Mouse (Mus musculus) stomach, embryonic 15.5 days (tissue): ENCODE results near the gene Ephb4. TPM values are rescaled to one million over a fixed set of nuclear protein-coding genes. Genes with fewer than 3 reads are reported as not detected.

ENCODE experiments used
- ATAC-seq: fragments of 200-750 bp; cut with Nextera tagmentation; 2 replicates; pipeline ENCODE4 v1.8.0; 2017; ENCODE audit warnings: low read depth, moderate number of reproducible peaks, moderate TSS enrichment; ENCODE audit not compliant: insufficient read depth, low FRiP score
- H3K27ac ChIP-seq: fragments of 300-500 bp; sonication (generic); 2 replicates; pipeline ENCODE4 v1.5.1; 2015; ENCODE audit warnings: mild to moderate bottlenecking, inconsistent platforms
- H3K27me3 ChIP-seq: fragments of 300-500 bp; sonication (generic); replicated peaks from 2 replicates; pipeline ENCODE4 v1.6.1; 2015; ENCODE audit warnings: inconsistent platforms
- H3K36me3 ChIP-seq: fragments of 300-500 bp; sonication (generic); 2 replicates; pipeline ENCODE4 v1.6.1; 2015; ENCODE audit warnings: inconsistent platforms
- H3K4me1 ChIP-seq: fragments of 300-500 bp; sonication (generic); 2 replicates; pipeline ENCODE4 v1.6.1; 2015; ENCODE audit warnings: inconsistent platforms
- H3K4me2 ChIP-seq: fragments of 300-500 bp; sonication (generic); 2 replicates; pipeline ENCODE4 v1.6.1; 2015; ENCODE audit warnings: mild to moderate bottlenecking, inconsistent platforms
- H3K4me3 ChIP-seq: fragments of 300-500 bp; sonication (generic); replicated peaks from 2 replicates; pipeline ENCODE4 v1.5.1; 2015; ENCODE audit warnings: inconsistent platforms
- H3K9ac ChIP-seq: fragments of 300-500 bp; sonication (generic); 2 replicates; pipeline ENCODE4 v1.6.1; 2015; ENCODE audit warnings: inconsistent platforms
- H3K9me3 ChIP-seq: fragments of 300-500 bp; sonication (generic); 2 replicates; pipeline ENCODE4 v1.6.1; 2016; ENCODE audit warnings: inconsistent platforms
- WGBS: fragments of 180-500 bp; shearing (Covaris S2); methylation state at CpG from one replicate; pipeline ENCODE4 v1.1.7; 2015; 5-methylcytosine and 5-hydroxymethylcytosine counted together
- polyA plus RNA-seq: library from polyadenylated mRNA; unstranded; fragments of >200 nt; fragmentation: Nextera tagmentation; extraction: Ambion mirVana; gene quantifications from 2 replicates; pipeline ENCODE4 v1.2.1, GENCODE M21; 2015

Gene Ephb4
- polyA plus RNA-seq, 1 experiment from 2014 or later = 35.5 TPM

DNA sequence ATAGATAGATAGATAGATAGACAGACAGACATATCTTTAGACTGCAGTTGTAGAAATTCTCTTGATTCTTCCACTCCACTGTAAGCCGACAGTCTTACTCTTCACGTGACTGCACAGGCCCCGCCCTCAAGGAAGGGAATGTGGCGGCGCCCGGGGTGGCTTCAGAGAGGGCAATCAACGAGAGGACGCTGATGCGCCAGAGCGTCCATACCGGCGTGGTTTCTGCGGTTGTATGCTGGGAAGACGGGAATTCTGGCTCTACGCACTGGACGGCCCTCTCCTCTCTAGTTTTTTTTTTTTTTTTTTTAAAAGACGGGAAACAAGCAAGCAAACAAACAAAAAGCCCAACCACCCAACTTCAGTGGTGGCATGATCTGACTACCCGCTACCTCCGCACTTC, 11.7 kb upstream of the Ephb4 start:
- peak overlapping the region; percentile 89 for H3K27ac ChIP-seq
- peak overlapping the region; percentile 42 for H3K4me3 ChIP-seq
- H3K27me3 ChIP-seq = no peaks in the 10 kb centered on the region
- no peaks in the 10 kb centered on the region for H3K9me3 ChIP-seq
- H3K4me2 ChIP-seq = peak overlapping the region; percentile 73
- no peaks in the 10 kb centered on the region for H3K36me3 ChIP-seq
- peak; percentile 82 for ATAC-seq
- peak overlapping the region; percentile 48; the same call in 1 of the 2 replicates for H3K9ac ChIP-seq
- WGBS = under 1% methylated on average over 19 of the region's 19 CpGs
- H3K4me1 ChIP-seq = peaks cover 22% of the 10 kb centered on the region; the same call in 1 of the 2 replicates

DNA sequence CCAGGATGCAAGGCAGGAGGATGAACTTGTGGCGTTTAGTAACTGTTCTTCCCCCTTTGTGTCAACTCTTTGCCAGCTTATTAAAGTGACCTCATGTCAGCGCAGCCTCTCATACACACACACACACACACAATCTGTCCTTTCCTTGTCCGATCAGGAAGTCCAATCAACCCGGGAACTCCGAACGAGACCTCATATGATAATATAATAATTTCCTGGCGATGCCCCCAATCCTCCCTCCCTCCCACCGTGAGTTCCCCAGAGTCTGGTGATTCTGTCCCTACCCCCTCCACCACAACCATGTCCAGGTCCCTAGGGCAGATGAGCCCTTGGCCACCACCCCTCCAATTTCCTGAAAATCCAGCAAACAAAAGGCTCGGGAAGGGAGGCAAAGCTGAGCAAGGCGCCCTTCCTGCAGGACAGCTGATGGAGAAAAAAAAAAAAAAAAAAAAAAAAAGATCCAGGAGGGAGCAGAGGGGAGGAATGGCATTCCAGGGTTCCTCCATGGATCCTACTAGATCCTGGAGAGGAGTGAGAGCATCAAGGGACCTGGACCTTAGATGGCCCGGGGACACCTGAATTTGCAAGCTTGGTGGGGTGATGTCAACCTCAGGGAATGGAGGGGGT, 11.1 kb upstream of the Ephb4 start:
- peak overlapping the region; percentile 48; the same call in 1 of the 2 replicates for H3K9ac ChIP-seq
- no peaks in the 10 kb centered on the region for H3K36me3 ChIP-seq
- no peaks in the 10 kb centered on the region for H3K9me3 ChIP-seq
- no peaks in the 10 kb centered on the region for H3K27me3 ChIP-seq
- 2% methylated on average over 11 of the region's 11 CpGs for WGBS
- no peak for ATAC-seq
- H3K27ac ChIP-seq = peak overlapping the region; percentile 89
- peaks cover 19% of the 10 kb centered on the region; the same call in 1 of the 2 replicates for H3K4me1 ChIP-seq
- peak overlapping the region; percentile 73 for H3K4me2 ChIP-seq
- peak overlapping the region; percentile 42 for H3K4me3 ChIP-seq

DNA sequence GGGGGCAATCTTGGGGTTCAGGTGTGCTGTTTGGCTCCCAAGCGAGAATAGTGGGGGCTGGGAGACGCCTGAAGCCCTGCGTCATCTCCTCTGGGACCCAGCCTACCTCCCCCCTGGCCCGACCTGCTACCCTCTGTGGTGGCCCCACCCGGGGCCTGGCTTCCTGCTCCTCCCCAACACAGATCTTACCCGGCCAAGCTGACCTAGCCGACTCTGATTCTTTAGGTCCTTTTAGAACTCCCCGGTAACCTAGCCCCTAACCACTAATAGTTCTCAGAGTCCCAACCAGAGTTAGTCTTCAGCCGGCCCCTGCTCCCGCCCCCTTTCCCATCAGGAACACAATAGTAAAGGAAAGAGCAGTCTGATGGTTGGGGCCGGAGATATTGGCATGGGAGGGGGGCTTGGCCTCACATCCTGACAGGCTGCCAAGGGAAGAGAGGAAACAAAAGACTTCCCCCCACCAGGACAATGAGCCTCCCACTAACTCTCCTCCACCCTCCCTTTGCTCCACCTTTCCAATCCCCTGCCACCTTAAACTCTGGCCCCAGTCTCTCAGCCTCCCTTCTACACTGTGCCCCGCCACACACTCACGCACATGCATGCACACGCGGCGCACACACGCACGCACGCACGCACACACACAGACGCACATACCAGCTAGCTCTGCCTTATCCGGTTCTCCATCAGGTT, 10.5 kb upstream of the Ephb4 start:
- Histone ChIP-seq H3K36me3 (no peaks in the 10 kb centered on the region), H3K4me3 (peak overlapping the region; percentile 42), H3K4me2 (peak overlapping the region; percentile 73), H3K27ac (peak overlapping the region; percentile 89), H3K27me3 (no peaks in the 10 kb centered on the region), H3K9ac (no peak overlapping the region), H3K9me3 (no peaks in the 10 kb centered on the region), H3K4me1 (peaks cover 13% of the 10 kb centered on the region; the same call in 1 of the 2 replicates)
- WGBS = 14% methylated on average over 22 of the region's 22 CpGs
- ATAC-seq = no peak; the same call in 1 of the 2 replicates

DNA sequence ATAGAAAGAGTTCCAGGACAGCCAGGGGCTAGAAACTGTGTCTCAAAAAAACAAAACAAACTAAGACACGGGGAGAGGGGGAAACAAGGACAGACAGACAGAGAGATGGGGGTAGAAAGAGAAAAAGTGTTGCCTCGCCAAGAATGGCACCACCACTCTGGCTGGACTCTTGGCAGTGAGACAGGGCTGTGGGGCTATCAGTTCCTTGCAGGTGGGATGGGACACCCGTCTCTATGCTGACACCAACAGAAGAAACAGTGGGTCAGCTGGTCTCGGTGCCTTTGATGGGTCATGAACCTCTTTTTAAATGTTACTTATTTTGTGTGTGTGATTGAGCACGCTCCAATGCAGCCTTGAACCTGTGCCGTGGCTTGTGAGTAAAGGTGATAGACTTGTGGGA, 9.7 kb upstream of the Ephb4 start:
- peak overlapping the region; percentile 89 for H3K27ac ChIP-seq
- H3K9ac ChIP-seq = no peak overlapping the region

DNA sequence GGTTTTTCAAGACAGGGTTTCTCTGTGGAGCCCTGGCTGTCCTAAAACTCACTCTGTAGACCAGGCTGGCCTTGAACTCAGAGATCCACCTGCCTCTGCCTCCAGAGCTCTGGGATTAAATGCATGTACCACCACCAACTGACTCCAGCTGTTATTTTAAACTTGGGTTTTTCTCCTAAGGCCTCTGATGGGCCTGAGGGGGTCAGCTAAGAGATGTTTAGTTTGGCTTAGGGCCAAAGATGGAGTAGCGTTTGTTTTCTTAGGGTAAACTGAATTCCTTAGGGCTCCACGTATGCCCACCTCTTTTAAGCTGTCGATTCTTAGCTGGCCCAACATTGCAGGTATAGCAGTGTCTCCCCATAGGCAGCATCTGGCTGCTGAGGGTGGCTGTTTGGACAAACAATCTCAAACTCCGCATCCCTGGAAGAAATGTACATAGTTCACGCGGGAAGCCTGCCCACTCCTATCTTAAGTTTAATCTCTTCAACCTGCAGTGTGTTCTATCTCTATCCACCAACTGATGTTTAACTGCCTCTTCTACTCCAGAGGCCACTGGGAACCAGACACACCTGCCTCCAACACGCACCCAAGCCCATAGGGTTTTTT, 7.4 kb upstream of the Ephb4 start:
- Histone ChIP-seq H3K4me3 (no peak overlapping the region), H3K27ac (peak overlapping the region; percentile 16; the same call in 1 of the 2 replicates), H3K4me2 (no peak overlapping the region), H3K9ac (no peak overlapping the region), H3K27me3 (no peaks in the 10 kb centered on the region), H3K9me3 (no peaks in the 10 kb centered on the region), H3K36me3 (no peaks in the 10 kb centered on the region), H3K4me1 (peaks cover 19% of the 10 kb centered on the region; the same call in 1 of the 2 replicates)
- ATAC-seq = no peak
- 39% methylated on average over 7 of the region's 7 CpGs for WGBS

More for the DNA sequence above, 9.7 kb upstream of the Ephb4 start:
- no peak overlapping the region for H3K4me3 ChIP-seq
- ATAC-seq = no peak
- H3K27me3 ChIP-seq = no peaks in the 10 kb centered on the region
- H3K9me3 ChIP-seq = no peaks in the 10 kb centered on the region
- no peak overlapping the region for H3K4me2 ChIP-seq
- H3K4me1 ChIP-seq = peaks cover 10% of the 10 kb centered on the region; the same call in 1 of the 2 replicates
- 72% methylated on average over 6 of the region's 6 CpGs for WGBS
- no peaks in the 10 kb centered on the region for H3K36me3 ChIP-seq

DNA sequence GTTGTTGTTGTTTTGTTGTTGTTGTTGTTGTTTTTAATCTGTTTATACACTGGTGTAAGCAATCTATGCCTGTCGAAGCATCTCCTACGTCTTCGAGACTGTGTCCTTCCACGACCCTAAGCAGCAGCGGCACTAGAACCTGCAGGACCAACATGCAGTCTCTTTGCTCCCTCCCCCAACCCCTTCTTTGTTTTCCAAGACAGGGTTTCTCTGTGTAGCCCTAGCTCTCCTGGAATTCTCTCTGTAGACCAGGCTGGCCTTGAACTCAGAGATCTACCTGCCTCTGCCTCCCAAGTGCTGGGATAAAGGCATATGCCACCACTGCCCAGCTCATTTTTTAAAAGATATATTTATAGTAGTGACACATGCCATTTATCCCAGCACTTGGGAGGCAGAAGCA, 6.5 kb upstream of the Ephb4 start:
- no peaks in the 10 kb centered on the region for H3K36me3 ChIP-seq
- H3K9ac ChIP-seq = no peak overlapping the region
- H3K4me2 ChIP-seq = no peak overlapping the region
- no peaks in the 10 kb centered on the region for H3K9me3 ChIP-seq
- 96% methylated on average over 5 of the region's 5 CpGs for WGBS
- H3K4me1 ChIP-seq = peaks cover 25% of the 10 kb centered on the region
- H3K27ac ChIP-seq = no peak overlapping the region
- no peak overlapping the region for H3K4me3 ChIP-seq
- H3K27me3 ChIP-seq = no peaks in the 10 kb centered on the region
- no peak for ATAC-seq

DNA sequence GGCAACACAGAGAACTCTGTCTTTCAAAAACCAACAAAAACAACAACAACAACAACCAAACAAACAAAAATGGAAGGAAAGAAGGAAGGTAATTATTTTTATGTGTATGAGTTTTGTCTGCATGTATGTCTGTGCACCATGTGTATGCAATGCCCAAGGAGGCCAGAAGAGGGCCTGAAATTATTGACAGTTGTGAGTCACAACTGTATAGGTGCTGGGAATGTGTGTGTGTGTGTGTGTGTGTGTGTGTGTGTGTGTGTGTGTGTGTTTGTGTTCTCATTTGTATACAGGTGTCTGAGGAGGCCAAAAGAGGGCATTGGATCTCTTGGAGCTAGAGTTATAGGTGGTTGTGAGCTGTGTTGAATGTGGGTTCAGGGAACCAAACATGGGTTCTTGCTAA, 6.0 kb upstream of the Ephb4 start:
- H3K27ac ChIP-seq = no peak overlapping the region
- H3K4me2 ChIP-seq = no peak overlapping the region
- H3K9ac ChIP-seq = no peak overlapping the region
- no peaks in the 10 kb centered on the region for H3K9me3 ChIP-seq
- H3K27me3 ChIP-seq = no peaks in the 10 kb centered on the region
- peaks cover 30% of the 10 kb centered on the region for H3K4me1 ChIP-seq
- no peak for ATAC-seq
- no peaks in the 10 kb centered on the region for H3K36me3 ChIP-seq
- no peak overlapping the region for H3K4me3 ChIP-seq

DNA sequence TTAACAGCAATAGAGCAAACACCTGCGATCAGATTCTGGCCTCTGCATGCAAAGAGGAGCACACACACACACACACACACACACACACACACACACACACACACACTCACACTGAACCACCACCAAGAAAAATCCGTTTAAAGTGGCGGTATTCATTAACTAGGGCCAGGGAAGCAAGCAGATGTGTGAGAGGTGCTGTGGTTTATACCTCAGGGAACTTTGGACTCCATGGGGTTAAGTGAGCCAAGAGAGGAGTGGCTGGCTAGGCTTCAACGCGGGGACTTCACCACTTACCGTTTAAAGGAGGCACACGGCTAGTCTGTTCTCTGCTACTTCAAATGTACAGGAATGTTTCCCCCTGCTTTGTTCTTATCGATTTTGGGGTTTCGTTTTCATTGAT, 4.1 kb upstream of the Ephb4 start:
- no peaks in the 10 kb centered on the region for H3K9me3 ChIP-seq
- no peaks in the 10 kb centered on the region for H3K36me3 ChIP-seq
- H3K4me3 ChIP-seq = 0 out of 2 replicates have a peak overlapping the region, but pooled peaks have one; percentile 11
- peak overlapping the region; percentile 38 for H3K4me2 ChIP-seq
- WGBS = 9% methylated on average over 9 of the region's 9 CpGs
- H3K9ac ChIP-seq = no peak overlapping the region
- H3K27me3 ChIP-seq = no peaks in the 10 kb centered on the region
- ATAC-seq = peak; percentile 54; the same call in 1 of the 2 replicates
- peaks cover 29% of the 10 kb centered on the region for H3K4me1 ChIP-seq
- H3K27ac ChIP-seq = peak overlapping the region; percentile 78; the same call in 1 of the 2 replicates

DNA sequence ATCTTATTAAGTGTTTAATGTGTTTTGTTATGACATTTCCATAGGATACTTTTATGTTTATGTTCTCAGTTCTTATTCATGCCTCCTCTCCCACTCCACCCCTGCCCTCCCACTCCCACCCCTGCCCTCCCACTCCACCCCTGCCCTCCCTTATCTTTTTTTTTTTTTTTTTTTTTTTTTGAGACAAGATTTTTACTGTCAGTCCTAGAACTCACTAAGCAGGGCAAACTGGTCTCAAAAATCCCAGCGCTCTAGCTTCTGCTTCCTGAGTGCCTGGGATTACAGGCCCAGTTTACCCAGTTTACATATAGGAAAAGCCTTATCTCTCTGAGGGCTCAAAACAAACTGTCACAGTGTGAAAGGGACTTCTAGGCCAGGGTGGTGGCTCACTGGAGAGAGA, 3.5 kb upstream of the Ephb4 start:
- ATAC-seq = no peak
- Histone ChIP-seq H3K36me3 (no peaks in the 10 kb centered on the region), H3K4me1 (peaks cover 32% of the 10 kb centered on the region), H3K4me2 (peak overlapping the region; percentile 38), H3K9ac (no peak overlapping the region), H3K4me3 (0 out of 2 replicates have a peak overlapping the region, but pooled peaks have one; percentile 11), H3K9me3 (no peaks in the 10 kb centered on the region), H3K27ac (peak overlapping the region; percentile 78), H3K27me3 (no peaks in the 10 kb centered on the region)
- 74% methylated on average over 1 of the region's 1 CpGs for WGBS

DNA sequence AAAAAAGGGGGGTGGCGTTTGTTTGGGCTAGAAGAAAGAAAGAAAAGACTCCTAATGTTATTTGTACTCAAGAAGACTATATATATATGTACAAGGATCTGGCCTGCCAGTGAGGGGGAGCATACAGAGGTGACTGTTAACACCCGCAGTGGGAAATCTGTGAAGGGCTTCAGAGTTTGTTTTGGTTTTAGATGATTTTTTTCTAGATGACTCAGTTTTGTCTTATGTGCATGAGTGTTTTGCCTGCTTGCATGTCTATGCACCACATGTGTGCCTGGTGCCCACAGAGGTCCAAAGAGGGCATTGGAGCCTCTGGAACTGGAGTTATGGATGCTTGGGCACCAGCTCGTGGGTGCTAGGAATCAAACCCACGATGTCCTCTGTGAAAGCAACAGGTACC, 2.9 kb upstream of the Ephb4 start:
- no peak overlapping the region for H3K4me3 ChIP-seq
- H3K36me3 ChIP-seq = no peaks in the 10 kb centered on the region
- peaks cover 35% of the 10 kb centered on the region for H3K4me1 ChIP-seq
- no peak for ATAC-seq
- H3K27me3 ChIP-seq = no peaks in the 10 kb centered on the region
- peak overlapping the region; percentile 78 for H3K27ac ChIP-seq
- H3K4me2 ChIP-seq = no peak overlapping the region
- no peaks in the 10 kb centered on the region for H3K9me3 ChIP-seq
- 64% methylated on average over 4 of the region's 4 CpGs for WGBS
- H3K9ac ChIP-seq = no peak overlapping the region

DNA sequence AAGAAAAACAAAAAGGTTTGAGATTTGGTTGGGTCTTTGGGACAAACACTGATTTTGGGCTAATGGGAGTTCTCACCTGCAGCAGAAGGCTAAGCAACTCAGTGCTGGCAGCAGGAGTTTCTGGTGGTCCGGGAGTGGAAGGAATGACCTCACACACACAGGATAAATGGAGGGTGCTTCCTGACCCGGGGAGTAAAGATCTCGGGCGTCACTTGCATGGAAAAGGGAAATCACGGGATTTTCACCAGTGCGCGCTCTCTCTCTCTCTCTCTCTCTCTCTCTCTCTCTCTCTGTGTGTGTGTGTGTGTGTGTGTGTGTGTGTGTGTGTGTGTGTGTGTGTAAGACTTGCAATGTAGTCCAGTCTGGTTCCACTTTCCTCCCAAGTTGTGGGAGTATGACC, 2.1 kb upstream of the Ephb4 start:
- Histone ChIP-seq H3K27ac (peak overlapping the region; percentile 98), H3K9ac (no peak overlapping the region), H3K36me3 (no peaks in the 10 kb centered on the region), H3K4me3 (no peak overlapping the region), H3K4me2 (peak overlapping the region; percentile 89; the same call in 1 of the 2 replicates), H3K4me1 (peaks cover 44% of the 10 kb centered on the region), H3K27me3 (no peaks in the 10 kb centered on the region), H3K9me3 (no peaks in the 10 kb centered on the region)
- ATAC-seq = no peak
- WGBS = 19% methylated on average over 7 of the region's 7 CpGs
